Mouse (Mus musculus): ENCODE data around the gene St6galnac5. TPM values are rescaled to one million over a fixed set of nuclear protein-coding genes. Genes with fewer than 3 reads are reported as not detected.
"Not testable (repeated sequence)": the region's sequence is repeated elsewhere in the genome, so short reads cannot be mapped to it uniquely, and the experiment has no call there.

The St6galnac5 gene
- polyA plus RNA-seq, 1 experiment from 2014 or later: 9.9 TPM

DNA sequence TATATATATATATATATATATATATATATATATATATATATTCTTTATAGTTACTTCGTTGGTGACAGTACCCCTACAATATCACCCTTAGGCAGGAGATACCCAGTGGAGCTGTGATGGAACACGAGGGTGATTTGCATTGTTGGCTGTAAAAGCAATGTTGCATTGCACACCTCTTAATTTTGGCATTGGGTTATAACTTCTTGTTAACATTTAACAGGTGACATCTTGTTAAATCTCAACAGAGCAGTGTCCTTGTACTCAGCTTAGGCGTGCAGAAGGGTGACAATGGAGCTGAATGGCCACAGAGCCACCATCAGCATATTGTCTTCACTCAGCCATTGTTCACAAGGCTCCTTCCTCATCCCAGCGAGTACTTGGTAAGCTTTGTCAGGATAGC lies 185.8 kb downstream of the St6galnac5 start:
- H3K4me1 ChIP-seq: no peaks in the 10 kb centered on the region
- WGBS: 79% methylated on average over 4 of the region's 4 CpGs
- no peak overlapping the region for H3K4me2 ChIP-seq (replicated peaks)
- no peak overlapping the region for H3K9ac ChIP-seq
- no peak overlapping the region for H3K4me3 ChIP-seq
- no peaks in the 10 kb centered on the region for H3K27me3 ChIP-seq (replicated peaks)
- H3K27ac ChIP-seq: no peak overlapping the region
- no peak for ATAC-seq (ENCODE audit: low FRiP score, low read depth)
- H3K36me3 ChIP-seq: peaks cover 3% of the 10 kb centered on the region; the same call in 1 of the 2 replicates
- H3K9me3 ChIP-seq: no peaks in the 10 kb centered on the region

DNA sequence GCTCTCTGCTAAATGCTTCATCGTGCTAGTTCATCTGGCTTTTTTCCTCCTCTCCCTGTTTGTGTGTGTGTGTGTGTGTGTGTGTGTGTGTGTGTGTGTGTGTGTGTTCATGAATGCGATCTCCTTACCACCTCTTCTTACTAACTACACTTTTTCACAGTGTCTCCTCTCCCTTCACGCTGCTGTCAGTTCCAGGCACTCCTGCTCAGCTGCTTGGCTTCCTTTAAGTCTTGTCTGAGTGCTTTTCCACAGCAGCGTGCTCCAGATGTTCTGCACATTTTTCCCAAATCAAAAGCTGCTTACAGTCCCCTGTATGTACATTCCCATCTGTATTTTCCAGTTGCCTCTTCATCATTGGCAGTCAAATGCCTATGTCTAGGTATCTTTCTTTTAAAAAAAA lies 189.0 kb downstream of the St6galnac5 start:
- H3K9me3 ChIP-seq: no peaks in the 10 kb centered on the region
- H3K9ac ChIP-seq: no peak overlapping the region
- H3K4me2 ChIP-seq (replicated peaks): no peak overlapping the region
- no peak for ATAC-seq (ENCODE audit: low FRiP score, low read depth)
- 84% methylated on average over 4 of the region's 4 CpGs for WGBS
- no peaks in the 10 kb centered on the region for H3K27me3 ChIP-seq (replicated peaks)
- peaks cover 5% of the 10 kb centered on the region; the same call in 1 of the 2 replicates for H3K36me3 ChIP-seq
- H3K4me1 ChIP-seq: no peaks in the 10 kb centered on the region
- H3K27ac ChIP-seq: no peak overlapping the region
- no peak overlapping the region for H3K4me3 ChIP-seq

- Histone ChIP-seq H3K36me3 (peaks cover 6% of the 10 kb centered on the region), H3K27me3 (replicated peaks) (no peaks in the 10 kb centered on the region), H3K4me2 (replicated peaks) (no peak overlapping the region), H3K9me3 (no peaks in the 10 kb centered on the region), H3K4me1 (no peaks in the 10 kb centered on the region), H3K27ac (no peak overlapping the region), H3K9ac (no peak overlapping the region), H3K4me3 (no peak overlapping the region)
- WGBS: 94% methylated on average over 5 of the region's 5 CpGs
- no peak for ATAC-seq (ENCODE audit: low FRiP score, low read depth)
Observed at GRCm38 (mm10) chr3:152792601-152793000, 189.4 kb downstream of the St6galnac5 start.

GRCm38 (mm10) chr3:152788301-152788953 lies 193.6 kb downstream of the St6galnac5 start:
- H3K9me3 ChIP-seq; H3K4me1 ChIP-seq; H3K27ac ChIP-seq; ATAC-seq (ENCODE audit: low FRiP score, low read depth); H3K4me3 ChIP-seq; H3K4me2 ChIP-seq (replicated peaks); H3K9ac ChIP-seq; H3K36me3 ChIP-seq; H3K27me3 ChIP-seq (replicated peaks): not testable (repeated sequence)
- WGBS: 92% methylated on average over 5 of the region's 5 CpGs

DNA sequence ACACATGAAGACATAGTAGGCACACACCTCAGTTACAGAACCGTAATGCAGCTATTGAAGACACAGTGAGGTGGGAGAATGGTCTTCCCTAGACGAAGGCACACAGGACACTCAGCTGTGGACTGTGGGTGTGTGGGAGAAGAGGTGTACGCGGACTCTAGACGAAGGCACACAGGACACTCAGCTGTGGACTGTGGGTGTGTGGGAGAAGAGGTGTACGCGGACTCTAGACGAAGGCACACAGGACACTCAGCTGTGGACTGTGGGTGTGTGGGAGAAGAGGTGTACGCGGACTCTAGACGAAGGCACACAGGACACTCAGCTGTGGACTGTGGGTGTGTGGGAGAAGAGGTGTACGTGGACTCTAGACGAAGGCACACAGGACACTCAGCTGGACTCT lies 197.7 kb downstream of the St6galnac5 start:
- not testable (repeated sequence) for ATAC-seq (ENCODE audit: low FRiP score, low read depth); H3K9ac ChIP-seq; H3K9me3 ChIP-seq; H3K4me3 ChIP-seq; H3K4me1 ChIP-seq; H3K27me3 ChIP-seq (replicated peaks); H3K27ac ChIP-seq; H3K36me3 ChIP-seq; H3K4me2 ChIP-seq (replicated peaks)
- WGBS: 90% methylated on average over 10 of the region's 13 CpGs

GRCm38 (mm10) chr3:152783792-152784191 lies 198.3 kb downstream of the St6galnac5 start:
- WGBS: 14% methylated on average over 7 of the region's 7 CpGs
- Histone ChIP-seq H3K9ac (no peak overlapping the region), H3K27me3 (replicated peaks) (no peaks in the 10 kb centered on the region), H3K4me1 (no peaks in the 10 kb centered on the region), H3K4me3 (no peak overlapping the region), H3K9me3 (no peaks in the 10 kb centered on the region), H3K36me3 (peaks cover 3% of the 10 kb centered on the region; the same call in 1 of the 2 replicates), H3K4me2 (replicated peaks) (no peak overlapping the region), H3K27ac (no peak overlapping the region)
- ATAC-seq (ENCODE audit: low FRiP score, low read depth): peak; percentile 81

DNA sequence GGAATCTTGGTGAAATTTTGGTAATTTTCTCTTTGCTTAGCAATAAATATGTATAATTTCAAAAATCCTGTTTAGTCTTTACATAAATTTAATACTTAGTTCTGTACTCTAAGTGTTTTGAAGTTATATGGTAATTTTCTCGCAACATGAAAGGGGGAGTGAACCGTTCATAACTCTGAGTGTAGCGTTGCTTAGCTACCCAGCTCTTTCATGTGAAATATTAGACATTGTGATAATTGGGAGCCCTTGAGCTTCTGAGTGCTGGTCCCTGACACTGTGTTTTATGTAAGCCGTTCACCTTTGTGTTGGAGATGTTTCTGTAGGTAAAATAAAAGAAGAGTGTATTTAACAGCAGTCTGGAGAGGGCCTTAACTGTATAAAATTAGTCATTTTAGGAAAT lies 202.2 kb downstream of the St6galnac5 start:
- no peak for ATAC-seq (ENCODE audit: low FRiP score, low read depth)
- Histone ChIP-seq H3K36me3 (no peaks in the 10 kb centered on the region), H3K9me3 (no peaks in the 10 kb centered on the region), H3K9ac (no peak overlapping the region), H3K27ac (no peak overlapping the region), H3K27me3 (replicated peaks) (no peaks in the 10 kb centered on the region), H3K4me1 (0 out of 2 replicates have a peak, but pooled peaks cover 2% of the 10 kb centered on the region), H3K4me2 (replicated peaks) (no peak overlapping the region), H3K4me3 (no peak overlapping the region)
- 86% methylated on average over 4 of the region's 4 CpGs for WGBS

DNA sequence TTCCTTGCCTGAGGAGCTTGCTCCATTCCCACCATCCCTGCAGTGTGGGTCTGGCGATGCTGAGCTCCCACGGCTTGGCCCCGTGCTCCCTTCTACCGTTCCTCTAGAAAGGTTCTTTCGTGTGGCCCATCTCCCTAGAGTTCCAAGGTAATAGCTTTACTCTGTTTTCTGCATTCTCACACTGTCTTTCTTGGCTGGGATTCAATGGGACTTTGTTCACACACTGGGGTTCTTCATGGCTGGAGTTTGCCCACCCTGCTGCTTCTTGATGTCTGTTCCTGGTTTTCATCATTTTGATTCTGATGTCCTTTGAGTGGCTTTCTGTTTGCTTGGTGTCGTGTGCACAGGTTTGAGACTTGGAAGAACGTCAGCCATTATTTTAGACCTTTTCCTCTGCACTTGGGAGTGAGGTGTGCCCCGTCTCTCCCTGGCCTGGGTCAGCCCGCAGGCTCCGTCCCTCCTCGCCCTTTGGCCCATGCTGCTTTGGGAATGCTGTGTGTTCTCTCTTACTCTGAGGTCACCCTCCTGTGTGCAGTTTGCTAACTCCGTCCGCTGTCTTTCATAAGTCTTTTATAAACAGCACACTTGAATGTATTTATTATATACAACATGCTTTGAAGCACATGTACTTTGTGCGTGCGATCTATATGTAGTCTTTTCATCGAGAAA lies 205.0 kb downstream of the St6galnac5 start:
- Histone ChIP-seq H3K9ac (no peak overlapping the region), H3K36me3 (no peaks in the 10 kb centered on the region), H3K27ac (no peak overlapping the region), H3K9me3 (no peaks in the 10 kb centered on the region), H3K4me2 (replicated peaks) (no peak overlapping the region), H3K4me3 (no peak overlapping the region), H3K4me1 (0 out of 2 replicates have a peak, but pooled peaks cover 2% of the 10 kb centered on the region), H3K27me3 (replicated peaks) (no peaks in the 10 kb centered on the region)
- no peak for ATAC-seq (ENCODE audit: low FRiP score, low read depth)
- 87% methylated on average over 16 of the region's 16 CpGs for WGBS

- H3K27ac ChIP-seq: no peak overlapping the region
- H3K9me3 ChIP-seq: no peaks in the 10 kb centered on the region
- ATAC-seq (ENCODE audit: low FRiP score, low read depth): no peak
- no peaks in the 10 kb centered on the region for H3K36me3 ChIP-seq
- H3K4me3 ChIP-seq: no peak overlapping the region
- H3K4me1 ChIP-seq: 0 out of 2 replicates have a peak, but pooled peaks cover 2% of the 10 kb centered on the region
- H3K9ac ChIP-seq: no peak overlapping the region
- no peaks in the 10 kb centered on the region for H3K27me3 ChIP-seq (replicated peaks)
- H3K4me2 ChIP-seq (replicated peaks): no peak overlapping the region
- 89% methylated on average over 6 of the region's 6 CpGs for WGBS
Observed at GRCm38 (mm10) chr3:152776363-152776762, 205.7 kb downstream of the St6galnac5 start.

GRCm38 (mm10) chr3:152770056-152770455 lies 212.0 kb downstream of the St6galnac5 start:
- ATAC-seq (ENCODE audit: low FRiP score, low read depth): no peak
- H3K4me3 ChIP-seq: no peak overlapping the region
- no peak overlapping the region for H3K4me2 ChIP-seq (replicated peaks)
- WGBS: 87% methylated on average over 6 of the region's 6 CpGs
- no peak overlapping the region for H3K27ac ChIP-seq
- no peaks in the 10 kb centered on the region for H3K4me1 ChIP-seq
- H3K9ac ChIP-seq: no peak overlapping the region
- H3K9me3 ChIP-seq: no peaks in the 10 kb centered on the region
- no peaks in the 10 kb centered on the region for H3K27me3 ChIP-seq (replicated peaks)
- H3K36me3 ChIP-seq: peaks cover 3% of the 10 kb centered on the region; the same call in 1 of the 2 replicates

- Histone ChIP-seq H3K9ac (no peak overlapping the region), H3K36me3 (peaks cover 3% of the 10 kb centered on the region; the same call in 1 of the 2 replicates), H3K4me1 (no peaks in the 10 kb centered on the region), H3K4me3 (no peak overlapping the region), H3K9me3 (no peaks in the 10 kb centered on the region), H3K27ac (no peak overlapping the region), H3K4me2 (replicated peaks) (no peak overlapping the region), H3K27me3 (replicated peaks) (no peaks in the 10 kb centered on the region)
- 76% methylated on average over 11 of the region's 11 CpGs for WGBS
- ATAC-seq (ENCODE audit: low FRiP score, low read depth): no peak
Observed at GRCm38 (mm10) chr3:152767485-152767884, 214.6 kb downstream of the St6galnac5 start.
